Mouse (Mus musculus): ENCODE data around the gene Macrod2.

GRCm38 (mm10) chr2:140853538-140853937, 458.4 kb downstream of the Macrod2 start:
- no peak for TF ChIP-seq CTCF (IDR thresholded peaks at IDR 0.05; ENCODE audit: borderline replicate concordance, insufficient read depth, low read depth, low read length)
- no peak for TF ChIP-seq POLR2A (IDR thresholded peaks at IDR 0.05; ENCODE audit: borderline replicate concordance, insufficient read depth, low read length)

Data from cerebellum, adult 2 months (tissue).